Mouse (Mus musculus): ENCODE measurements around the gene Igsf3.

Igsf3 gene

GRCm38 (mm10) chr3:101376538-101377247 lies at the start of gene Igsf3:
Gene Igsf3 (plus strand): TSS chr3:101377083.
- DNase-seq (ENCODE audit: low read depth), result peak; percentile 81

- DNase-seq (ENCODE audit: low read depth), result no peak
These were observed 49.6 kb upstream of the Igsf3 start for GRCm38 (mm10) chr3:101327248-101327647.

DNA sequence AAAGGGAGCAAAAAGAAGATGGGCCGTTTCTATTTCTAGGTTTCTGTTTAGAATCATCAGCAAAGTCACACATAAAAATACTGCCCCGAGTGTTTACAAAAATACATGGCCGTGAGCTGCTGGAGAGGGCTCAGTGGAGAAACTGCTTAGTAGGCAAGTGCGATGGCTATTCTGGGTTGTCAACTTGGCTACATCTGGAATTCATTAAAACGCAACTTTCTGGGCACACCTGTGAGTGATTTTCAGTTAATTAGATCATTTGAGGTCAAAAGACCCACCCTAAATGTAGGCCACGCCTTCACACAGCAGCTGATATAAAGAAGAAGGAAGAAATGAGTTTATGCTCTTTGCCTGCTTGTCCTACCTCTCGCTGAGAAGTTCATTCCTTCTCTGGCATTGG lies 48.3 kb upstream of the Igsf3 start:
- DNase-seq (ENCODE audit: low read depth), result no peak

DNA sequence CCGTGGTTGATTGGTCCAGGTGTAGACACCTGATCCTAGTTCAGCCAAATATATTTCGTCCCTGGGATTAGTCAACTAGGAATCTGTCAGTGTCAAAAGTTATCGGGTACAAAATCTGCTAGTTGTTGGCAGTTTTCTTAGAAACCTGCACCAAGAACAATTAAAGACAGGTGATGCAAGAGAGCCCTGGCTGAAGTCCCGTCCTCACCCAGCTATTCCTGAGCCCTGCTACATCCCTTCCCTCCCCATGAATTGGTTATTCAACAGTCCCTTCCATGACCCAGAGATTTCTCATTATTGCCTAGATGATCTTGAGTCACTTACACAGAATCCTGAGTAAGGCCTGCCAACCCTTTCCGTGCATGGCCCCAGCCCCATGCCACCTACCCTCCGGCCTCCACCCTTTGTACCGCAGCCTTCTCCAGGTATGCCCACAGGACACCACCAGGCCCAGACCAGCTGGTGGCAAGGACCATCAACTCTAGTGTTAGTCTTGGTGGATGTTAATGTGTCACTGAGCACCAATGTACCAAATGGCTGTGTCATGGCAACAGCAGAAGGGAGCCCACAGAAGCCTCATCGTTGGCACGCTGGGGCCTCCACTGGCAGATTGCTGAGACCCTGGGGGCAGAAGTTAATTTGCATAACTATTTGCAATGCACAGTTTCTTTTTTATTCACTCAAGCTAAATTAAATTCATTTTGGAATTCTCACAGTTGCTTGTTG lies 33.5 kb upstream of the Igsf3 start:
- DNase-seq (ENCODE audit: low read depth), result no peak

GRCm38 (mm10) chr3:101344246-101344645 lies 32.6 kb upstream of the Igsf3 start:
- DNase-seq (ENCODE audit: low read depth), result no peak

DNA sequence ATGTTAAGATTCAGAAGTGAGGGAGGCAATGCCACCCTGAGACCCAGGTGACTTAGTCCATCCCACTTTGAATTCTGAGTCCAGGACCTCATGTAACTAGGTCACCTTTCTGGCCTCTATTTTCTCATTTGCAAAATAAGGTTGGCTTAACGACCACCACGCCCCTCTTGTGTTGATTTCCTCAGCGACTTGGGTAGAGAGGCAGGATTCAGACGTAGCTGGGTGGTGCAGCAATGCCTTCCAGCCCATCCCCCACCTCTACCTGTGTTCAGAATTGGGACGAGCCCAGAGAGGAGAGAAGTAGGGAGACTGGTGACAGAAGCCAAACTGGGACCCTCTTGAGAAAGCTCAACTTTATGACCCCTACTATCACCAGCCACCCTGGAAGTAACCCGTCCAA lies 31.6 kb upstream of the Igsf3 start:
- DNase-seq (ENCODE audit: low read depth), result no peak

DNA sequence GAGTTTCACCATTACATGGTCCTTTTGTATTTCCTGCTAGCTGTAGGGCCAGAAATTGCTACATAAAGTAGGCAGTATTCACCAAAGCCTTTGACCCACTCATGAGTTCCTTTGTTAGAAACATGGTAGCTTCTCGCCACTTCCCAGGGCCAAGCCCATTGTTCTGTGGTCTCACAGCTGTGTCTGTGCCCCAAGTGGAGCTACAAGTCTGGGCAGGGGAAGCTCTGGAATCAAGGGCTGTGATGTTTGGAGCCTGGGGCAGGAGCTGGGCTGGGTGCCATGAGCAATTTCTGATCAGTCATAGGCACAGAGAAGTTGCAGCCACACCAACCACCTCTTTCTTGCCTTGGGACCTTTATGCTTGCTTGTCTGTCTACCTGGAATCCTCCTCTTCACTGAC lies 30.1 kb upstream of the Igsf3 start:
- DNase-seq (ENCODE audit: low read depth), result no peak

DNA sequence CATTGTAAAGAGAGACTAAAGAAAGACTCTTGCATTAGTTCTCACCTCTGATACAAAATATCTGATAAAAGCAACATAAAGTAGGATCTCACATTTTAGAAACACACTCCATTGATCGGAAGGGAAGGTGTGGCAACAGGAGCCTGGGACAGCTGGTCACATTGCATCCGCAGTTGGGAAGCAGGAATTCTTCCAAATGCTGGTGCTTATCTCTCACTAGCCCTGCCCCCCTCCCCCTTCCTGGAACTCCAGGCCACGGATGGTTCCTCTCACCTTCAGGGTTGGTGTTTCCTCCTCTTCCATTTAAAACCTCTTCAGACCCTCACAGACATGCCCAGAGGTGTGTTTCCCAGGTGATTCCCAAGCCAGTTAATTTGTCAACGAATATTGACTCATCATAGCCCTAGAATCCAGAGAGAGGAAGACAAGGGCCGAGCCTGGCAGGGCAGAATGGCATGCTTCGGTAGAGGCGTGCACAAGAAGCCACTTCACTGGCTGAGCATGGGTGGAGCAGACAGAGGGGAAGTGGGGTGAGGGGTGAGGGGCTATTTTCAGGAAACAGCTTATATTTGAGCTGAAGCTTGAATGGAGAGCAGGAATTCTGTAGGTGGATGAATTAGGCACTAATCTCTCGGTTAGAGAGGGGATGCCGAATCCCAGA lies 28.3 kb upstream of the Igsf3 start:
- DNase-seq (ENCODE audit: low read depth), result peak; percentile 35

DNA sequence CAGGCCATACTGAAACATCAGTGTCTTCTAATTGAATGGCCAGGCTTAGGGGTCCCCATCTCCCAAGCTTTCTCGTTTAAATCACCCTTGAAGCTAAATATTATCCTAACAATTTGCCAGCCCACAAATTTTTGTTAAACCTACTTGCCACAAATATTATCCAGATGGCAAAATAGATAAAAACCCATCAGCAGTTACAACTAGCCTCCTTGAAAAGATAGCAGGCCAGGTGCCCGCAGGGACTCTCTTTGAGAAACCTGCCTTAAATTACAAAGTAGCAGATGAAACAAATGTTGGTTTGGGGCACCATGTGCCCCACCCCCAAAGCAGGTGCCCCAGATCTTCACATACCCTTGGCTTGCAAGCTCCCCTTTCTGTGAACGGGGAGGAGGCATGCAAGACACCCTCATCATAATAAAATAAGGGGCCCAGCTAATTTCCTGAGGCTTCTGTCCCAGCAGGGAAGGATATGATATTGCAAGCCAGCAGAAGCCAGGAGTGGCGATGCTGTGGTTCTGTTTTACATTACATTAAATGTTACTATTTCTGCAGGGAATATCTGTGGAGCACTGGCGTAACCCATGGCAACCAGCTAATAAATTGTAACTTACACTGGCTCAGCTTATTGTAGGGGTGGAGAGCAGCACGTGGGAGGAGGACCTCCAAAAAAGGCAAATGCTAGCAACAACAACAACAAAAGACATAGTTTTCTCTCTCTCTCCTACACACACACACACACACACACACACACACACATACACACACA lies 27.2 kb upstream of the Igsf3 start:
- no peak for DNase-seq (ENCODE audit: low read depth)

DNA sequence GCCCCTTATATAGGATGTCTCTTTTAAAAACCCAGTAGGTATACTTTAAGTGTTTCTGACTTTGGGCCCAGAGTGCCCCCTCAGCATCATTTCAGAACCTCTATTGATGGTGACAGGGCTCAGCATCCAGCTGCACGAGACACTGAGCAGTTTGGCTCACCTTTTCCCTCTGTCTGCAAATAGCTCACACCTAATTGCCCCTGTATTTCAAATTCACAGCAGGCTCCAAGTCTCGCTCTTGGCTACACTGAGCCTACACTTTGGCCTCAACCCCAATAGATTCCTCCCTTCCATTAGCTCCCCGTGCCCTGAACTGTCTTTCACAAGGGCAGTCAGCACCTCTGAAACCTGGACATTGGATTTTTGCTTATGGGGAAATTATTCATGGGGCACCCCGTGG lies 26.5 kb upstream of the Igsf3 start:
- DNase-seq (ENCODE audit: low read depth), result no peak

- no peak for DNase-seq (ENCODE audit: low read depth)
These were observed 22.4 kb upstream of the Igsf3 start for GRCm38 (mm10) chr3:101354490-101354889.

DNA sequence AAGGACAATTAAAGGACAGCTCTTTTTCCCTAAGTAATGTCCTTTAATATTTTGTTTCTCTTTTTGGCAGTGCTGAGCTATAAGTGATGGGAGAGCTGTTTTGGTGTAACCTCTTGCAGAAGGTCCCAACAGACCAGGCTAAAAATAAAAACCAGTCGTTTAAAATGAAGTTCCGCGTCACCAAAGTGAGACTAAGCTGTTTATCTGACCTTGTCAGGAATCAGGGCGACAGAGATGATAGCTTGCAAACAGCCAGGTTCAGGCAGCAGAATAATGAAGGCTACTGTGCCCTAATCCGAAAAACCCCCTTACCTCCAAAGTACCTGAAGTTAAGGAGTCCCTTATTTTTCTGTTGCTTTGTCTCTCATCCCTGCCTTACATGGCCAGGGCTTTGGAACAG lies 21.2 kb upstream of the Igsf3 start:
- no peak for DNase-seq (ENCODE audit: low read depth)

GRCm38 (mm10) chr3:101356583-101357553 lies 20.0 kb upstream of the Igsf3 start:
- DNase-seq (ENCODE audit: low read depth), result no peak

DNA sequence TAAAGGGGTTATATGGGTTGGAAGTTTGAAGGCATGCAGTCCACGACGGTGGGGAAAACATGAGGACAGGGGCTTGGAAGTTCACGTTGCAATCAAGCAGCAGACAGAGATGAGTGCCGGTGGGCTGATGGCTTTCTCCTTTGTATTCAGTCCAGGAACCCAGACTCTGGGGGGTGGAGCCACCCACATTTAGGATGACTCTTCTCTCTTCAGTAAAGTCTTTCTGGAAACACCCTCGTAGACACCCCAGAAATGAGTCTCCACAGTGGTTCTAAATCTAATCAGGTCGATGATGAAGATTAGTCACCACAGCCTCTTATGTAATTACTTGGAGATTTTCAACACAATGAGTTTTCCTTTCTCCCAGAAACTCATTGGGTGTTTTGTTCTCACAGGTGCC lies 16.1 kb upstream of the Igsf3 start:
- DNase-seq (ENCODE audit: low read depth), result no peak

- DNase-seq (ENCODE audit: low read depth), result no peak
These were observed 14.5 kb upstream of the Igsf3 start for GRCm38 (mm10) chr3:101362391-101362790.

GRCm38 (mm10) chr3:101363574-101363973 lies 13.3 kb upstream of the Igsf3 start:
- no peak for DNase-seq (ENCODE audit: low read depth)

- no peak for DNase-seq (ENCODE audit: low read depth)
These were observed 11.7 kb upstream of the Igsf3 start for GRCm38 (mm10) chr3:101365081-101365612.

DNA sequence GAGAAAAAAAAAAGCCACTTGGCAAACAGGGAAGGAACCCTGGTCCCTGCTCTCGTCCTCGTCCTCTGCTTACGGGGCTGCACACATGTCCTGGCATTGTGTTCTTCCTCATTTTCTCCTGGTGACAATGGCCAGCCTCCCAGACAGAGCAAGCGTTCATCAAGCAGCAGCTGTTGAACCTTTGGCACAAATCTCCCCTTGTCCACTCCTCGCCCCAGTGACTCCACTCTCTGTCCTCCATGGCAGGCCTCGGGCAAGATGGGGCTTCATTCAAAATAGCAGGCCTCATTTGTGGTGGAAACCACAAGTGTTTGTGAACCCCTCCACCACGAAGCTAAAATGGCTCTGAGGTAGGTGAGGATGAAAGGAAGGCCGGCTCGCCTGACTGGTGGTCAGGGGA lies 11.0 kb upstream of the Igsf3 start:
- no peak for DNase-seq (ENCODE audit: low read depth)

GRCm38 (mm10) chr3:101367372-101367771 lies 9.5 kb upstream of the Igsf3 start:
- peak; percentile 43 for DNase-seq (ENCODE audit: low read depth)

GRCm38 (mm10) chr3:101369301-101369881 lies 7.5 kb upstream of the Igsf3 start:
- no peak for DNase-seq (ENCODE audit: low read depth)

Data from naive thymus-derived CD4-positive, alpha-beta T cell, adult 2 months (primary cell).